Mouse (Mus musculus) cerebellum, adult 2 months (tissue): Measurements from ENCODE around the gene Paqr5. TPM values are rescaled to one million over a fixed set of nuclear protein-coding genes. Genes with fewer than 3 reads are reported as not detected.

Source experiments
- DNase-seq, 2 experiments: peaks; one replicate each; pipeline ENCODE4 v3.0.0; 2021
- H3K27ac ChIP-seq: fragments of 200-500 bp; 2 replicates; pipeline ENCODE4 v1.5.1; 2012; ENCODE audit warnings: low read length, control low read depth, inconsistent platforms; ENCODE audit not compliant: insufficient read depth
- H3K27me3 ChIP-seq: fragments of 200-500 bp; 2 replicates; pipeline ENCODE4 v1.6.1; 2012; ENCODE audit warnings: inconsistent platforms, mild to moderate bottlenecking, low read length, moderate library complexity; ENCODE audit not compliant: control insufficient read depth, insufficient read depth
- H3K4me1 ChIP-seq: fragments of 200-500 bp; 2 replicates; pipeline ENCODE4 v1.6.1; 2011; ENCODE audit warnings: low read length; ENCODE audit not compliant: control insufficient read depth, insufficient read depth
- H3K4me3 ChIP-seq: fragments of 200-500 bp; replicated peaks from 2 replicates; pipeline ENCODE3; 2011; ENCODE audit warnings: mild to moderate bottlenecking, low read depth, low read length, control low read depth; ENCODE audit not compliant: insufficient read depth
- CTCF ChIP-seq: fragments of 200-500 bp; IDR thresholded peaks from 2 replicates; pipeline ENCODE4 v1.5.1; 2011; ENCODE audit warnings: low read depth, mild to moderate bottlenecking, control low read depth, low read length, moderate library complexity, borderline replicate concordance; ENCODE audit not compliant: insufficient read depth
- POLR2A ChIP-seq: fragments of 200-500 bp; IDR thresholded peaks from 2 replicates; pipeline ENCODE4 v1.6.1; 2011; ENCODE audit warnings: low read length, control low read depth, borderline replicate concordance; ENCODE audit not compliant: insufficient read depth
- WGBS: fragments of 180-500 bp; shearing (Covaris S2); methylation state at CpG from one replicate; pipeline ENCODE4 v1.1.7; 2018; 5-methylcytosine and 5-hydroxymethylcytosine counted together
- polyA plus RNA-seq: library from polyadenylated mRNA; depleted of rRNA; stranded (reverse); fragments of >200 nt; gene quantifications from 2 replicates; pipeline ENCODE4 v1.2.3, GENCODE M21; 2012

Paqr5 gene
- polyA plus RNA-seq, 1 experiment, result 5.7 TPM

DNA sequence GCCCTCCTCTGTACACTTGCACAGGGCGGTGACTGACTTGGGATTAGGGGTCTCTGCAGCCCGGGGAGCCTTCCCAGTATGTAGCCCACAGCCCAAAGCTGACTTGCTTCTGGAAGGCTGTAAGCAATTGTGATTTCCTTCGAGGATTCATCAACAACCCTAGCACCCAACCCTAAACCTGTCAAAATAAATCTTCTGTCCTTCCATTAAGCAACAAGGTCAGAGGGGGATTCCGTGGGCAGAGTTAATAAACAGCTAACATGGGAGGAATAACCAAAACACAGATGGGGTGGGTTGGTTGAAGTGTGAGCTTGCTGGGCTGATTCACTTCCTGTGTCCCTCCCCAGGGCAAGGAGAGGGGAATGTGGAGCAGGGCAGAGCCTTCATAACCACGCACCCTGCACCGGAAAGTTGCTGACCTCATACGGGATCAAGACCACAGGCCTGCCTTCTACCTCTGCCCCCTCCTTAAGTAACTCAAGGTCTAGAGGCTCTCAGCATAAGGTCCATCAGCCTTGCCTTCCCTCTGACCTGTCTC, 5.0 kb downstream of the Paqr5 start:
- TF ChIP-seq POLR2A, result no peak
- no peak for TF ChIP-seq CTCF
- no peak overlapping the region for H3K4me3 ChIP-seq
- no peak overlapping the region for H3K27ac ChIP-seq
- H3K4me1 ChIP-seq, result no peaks in the 10 kb centered on the region
- no peak for DNase-seq
- 85% methylated on average over 7 of the region's 7 CpGs for WGBS
- H3K27me3 ChIP-seq, result no peaks in the 10 kb centered on the region; the same call in 1 of the 2 replicates

DNA sequence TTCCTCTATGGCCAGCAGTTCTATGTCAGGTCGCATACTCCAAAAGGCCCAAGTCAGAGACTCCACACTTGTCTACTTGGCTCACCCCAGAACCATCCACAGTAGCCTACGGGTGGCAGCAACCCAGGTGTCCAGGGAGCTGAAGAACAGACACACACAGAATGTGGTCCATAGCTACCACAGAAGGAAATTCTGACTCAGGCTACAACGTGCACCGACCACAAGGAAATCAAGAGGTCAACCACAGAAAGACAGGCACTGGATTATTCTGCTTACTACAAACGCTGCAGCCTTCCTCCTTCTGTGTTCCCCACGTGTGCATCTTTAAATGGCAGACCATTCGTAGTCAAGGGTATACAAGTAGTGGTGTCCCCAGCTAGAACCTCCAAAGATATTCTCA, 6.4 kb downstream of the Paqr5 start:
- H3K27ac ChIP-seq, result no peak overlapping the region
- WGBS, result 82% methylated on average over 7 of the region's 7 CpGs
- no peak for DNase-seq
- no peaks in the 10 kb centered on the region; the same call in 1 of the 2 replicates for H3K27me3 ChIP-seq
- no peaks in the 10 kb centered on the region for H3K4me1 ChIP-seq
- no peak overlapping the region for H3K4me3 ChIP-seq
- no peak for TF ChIP-seq POLR2A
- TF ChIP-seq CTCF, result no peak

DNA sequence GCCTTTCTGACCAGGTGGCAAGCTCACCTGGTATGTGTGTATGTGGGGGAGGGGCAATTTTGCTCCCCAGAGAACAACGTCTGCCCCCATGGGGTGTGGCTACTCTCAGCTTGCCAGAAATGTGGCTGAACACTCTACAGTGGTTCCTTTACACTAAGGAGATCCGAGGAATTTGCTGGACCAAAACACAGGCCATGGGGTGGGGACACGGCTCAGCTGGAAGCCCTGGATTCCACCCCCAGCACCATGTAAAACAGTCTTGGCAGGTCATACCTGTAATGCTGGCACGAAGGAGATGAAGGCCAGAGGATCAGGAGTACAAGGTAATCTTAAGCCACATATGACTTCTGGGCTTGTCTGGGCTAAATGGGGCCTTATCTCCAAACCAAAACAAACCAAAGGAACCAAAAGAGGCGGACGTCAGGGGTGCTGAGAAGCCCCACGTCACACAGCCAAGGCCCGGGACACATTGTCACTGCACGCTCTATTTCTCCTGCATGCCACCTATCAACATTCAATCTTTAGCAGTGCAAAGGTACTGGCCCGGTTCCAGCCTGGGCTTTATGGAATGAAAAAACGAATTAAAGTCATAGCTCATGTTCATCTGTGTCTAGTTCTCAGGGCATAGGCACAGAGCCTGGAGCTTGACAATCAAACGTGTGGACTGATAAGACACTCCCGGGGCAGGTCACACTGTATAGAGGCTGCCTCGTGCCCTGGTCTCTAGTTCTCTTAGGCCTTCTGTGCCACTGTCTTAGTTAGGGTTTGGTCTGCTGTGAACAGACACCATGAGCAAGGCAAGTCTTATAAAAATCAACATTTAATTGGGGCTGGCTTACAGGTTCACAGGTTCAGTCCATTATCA, 8.2 kb downstream of the Paqr5 start:
- TF ChIP-seq POLR2A, result no peak
- no peak for TF ChIP-seq CTCF
- H3K4me3 ChIP-seq, result no peak overlapping the region
- no peak overlapping the region for H3K27ac ChIP-seq
- no peaks in the 10 kb centered on the region for H3K4me1 ChIP-seq
- H3K27me3 ChIP-seq, result no peaks in the 10 kb centered on the region
- no peak for DNase-seq
- 71% methylated on average over 14 of the region's 14 CpGs for WGBS

DNA sequence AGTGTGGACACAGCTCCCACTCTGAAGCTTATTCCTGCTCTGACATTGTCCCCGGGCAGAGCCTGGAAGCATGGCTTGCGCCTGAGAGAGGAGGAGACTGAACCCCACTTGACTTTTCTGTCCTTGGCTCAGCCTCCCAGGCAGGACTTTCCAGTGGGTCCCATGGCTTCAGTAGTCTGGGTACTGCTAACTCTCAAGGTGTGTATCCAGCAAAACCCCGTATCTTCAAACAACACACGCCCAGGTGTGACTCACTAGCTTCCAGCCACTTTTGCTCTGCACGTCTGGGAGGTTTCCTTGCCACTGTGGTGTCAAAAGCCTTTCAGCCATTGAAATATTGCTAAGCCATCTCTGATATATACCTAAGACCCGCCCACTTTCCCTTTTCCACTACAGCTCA, 9.3 kb downstream of the Paqr5 start:
- no peak overlapping the region for H3K4me3 ChIP-seq
- no peaks in the 10 kb centered on the region for H3K27me3 ChIP-seq
- no peak overlapping the region for H3K27ac ChIP-seq
- 85% methylated on average over 6 of the region's 6 CpGs for WGBS
- DNase-seq, result no peak
- TF ChIP-seq CTCF, result no peak
- TF ChIP-seq POLR2A, result no peak
- no peaks in the 10 kb centered on the region for H3K4me1 ChIP-seq

GRCm38 (mm10) chr9:62015504-62015903, 11.2 kb downstream of the Paqr5 start:
- DNase-seq, result no peak
- WGBS, result 51% methylated on average over 3 of the region's 3 CpGs
- H3K27me3 ChIP-seq, result no peaks in the 10 kb centered on the region
- 0 out of 2 replicates have a peak, but pooled peaks have one; percentile 6 for TF ChIP-seq CTCF
- no peak for TF ChIP-seq POLR2A
- peak overlapping the region; percentile 21; the same call in 1 of the 2 replicates for H3K27ac ChIP-seq
- H3K4me1 ChIP-seq, result no peaks in the 10 kb centered on the region
- H3K4me3 ChIP-seq, result no peak overlapping the region

- 72% methylated on average over 12 of the region's 12 CpGs for WGBS
- Histone ChIP-seq H3K27me3 (no peaks in the 10 kb centered on the region), H3K4me1 (no peaks in the 10 kb centered on the region), H3K4me3 (no peak overlapping the region), H3K27ac (no peak overlapping the region)
- DNase-seq, result no peak
- TF ChIP-seq CTCF (no peak), POLR2A (no peak)
These were observed 13.1 kb downstream of the Paqr5 start for GRCm38 (mm10) chr9:62013316-62014097.

DNA sequence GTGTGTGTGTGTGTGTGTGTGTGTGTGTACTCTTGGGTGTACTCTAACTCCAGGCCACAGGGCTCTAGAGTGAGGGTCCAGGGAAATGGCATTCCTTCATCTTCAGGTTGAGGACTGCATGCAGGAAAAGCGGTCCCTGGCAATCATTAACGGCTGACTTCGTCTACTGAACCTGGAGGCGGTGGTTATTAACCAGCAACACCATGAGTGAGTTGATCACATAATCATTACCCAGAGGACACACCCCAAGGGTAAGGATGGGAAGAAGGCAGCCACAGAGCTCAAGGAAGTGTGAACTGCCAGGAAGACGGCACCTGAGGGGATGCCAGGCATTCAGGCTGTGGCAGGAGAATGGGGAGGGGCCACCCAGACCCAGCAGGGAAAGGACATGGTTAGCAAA, 18.3 kb downstream of the Paqr5 start:
- H3K4me1 ChIP-seq, result no peaks in the 10 kb centered on the region
- no peak for TF ChIP-seq POLR2A
- TF ChIP-seq CTCF, result no peak
- H3K27ac ChIP-seq, result no peak overlapping the region
- no peak for DNase-seq
- no peak overlapping the region for H3K4me3 ChIP-seq
- H3K27me3 ChIP-seq, result no peaks in the 10 kb centered on the region
- 86% methylated on average over 5 of the region's 5 CpGs for WGBS
